In the genomic region with DNA sequence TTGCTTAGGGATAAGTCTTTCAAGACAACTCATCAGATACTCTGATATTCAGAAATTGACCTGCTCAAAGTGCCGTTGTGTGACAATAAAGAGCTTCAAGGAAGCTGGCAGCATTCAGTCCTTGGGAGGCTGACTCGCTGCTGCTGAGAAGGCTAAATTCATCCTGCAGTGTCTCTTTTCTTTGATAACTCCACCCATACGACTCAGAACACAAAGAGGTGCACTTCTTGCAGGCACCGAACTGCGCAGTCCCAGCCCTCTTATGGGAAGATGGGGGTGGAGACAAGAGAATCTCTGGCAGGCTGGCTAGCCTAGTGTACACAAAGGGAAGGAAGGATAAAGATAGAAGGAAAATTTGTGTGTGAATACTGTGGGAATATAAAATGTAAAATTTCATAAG, we compare ENCODE assay signal across 9 mouse cellular contexts. TPM values are rescaled to one million over a fixed set of nuclear protein-coding genes. Genes with fewer than 3 reads are reported as not detected.
DNase-seq lines count a peak whose midpoint lies in the region; ATAC-seq lines count a peak whose summit lies in the region.
"Had no signal": no experiment of that assay in that cellular context is flagged by ENCODE, and none has a peak within 500 bp of the region (broad histone marks: within the 10 kb centered on the region; RNA-seq: fewer than 3 reads in every experiment).

No protein-coding gene starts in this region.

- peak overlapping the region; percentile 16; the same call in 1 of the 2 replicates for H3K4me3 ChIP-seq in forebrain, embryonic 12.5 days (replicated peaks)
- no peak overlapping the region for H3K4me3 ChIP-seq in hindbrain, embryonic 16.5 days (ENCODE audit: low read length)
- H3K4me3 ChIP-seq in neural tube, embryonic 14.5 days (ENCODE audit: low read depth, low read length) = peak overlapping the region; percentile 5; the same call in 1 of the 2 replicates
- H3K4me3 ChIP-seq: kidney, embryonic 15.5 days had no signal

- peak overlapping the region; percentile 40 for H3K9ac ChIP-seq in forebrain, embryonic 12.5 days
- peak overlapping the region; percentile 14; the same call in 1 of the 2 replicates for H3K9ac ChIP-seq in hindbrain, embryonic 16.5 days (ENCODE audit: low read depth, low read length)
- no peak overlapping the region for H3K9ac ChIP-seq in neural tube, embryonic 14.5 days (replicated peaks; ENCODE audit: low read depth, low read length)
- H3K9ac ChIP-seq: kidney, embryonic 15.5 days had no signal

- peaks cover 38% of the 10 kb centered on the region for H3K4me1 ChIP-seq in forebrain, embryonic 12.5 days
- H3K4me1 ChIP-seq in hindbrain, embryonic 16.5 days (ENCODE audit: control insufficient read depth, insufficient read depth, low read depth, low read length) = peaks cover 26% of the 10 kb centered on the region
- H3K4me1 ChIP-seq in neural tube, embryonic 14.5 days (ENCODE audit: control insufficient read depth, insufficient read depth, low read length) = peaks cover 14% of the 10 kb centered on the region

- 15% methylated on average over 5 of the region's 5 CpGs for WGBS in forebrain, embryonic 12.5 days
- 11% methylated on average over 5 of the region's 5 CpGs for WGBS in hindbrain, embryonic 16.5 days
- 23% methylated on average over 5 of the region's 5 CpGs for WGBS in neural tube, embryonic 14.5 days

- H3K27ac ChIP-seq in forebrain, embryonic 12.5 days = peak overlapping the region; percentile 82
- peak overlapping the region; percentile 44 for H3K27ac ChIP-seq in hindbrain, embryonic 16.5 days (ENCODE audit: low read depth, low read length)
- peak overlapping the region; percentile 28; the same call in 1 of the 2 replicates for H3K27ac ChIP-seq in neural tube, embryonic 14.5 days (ENCODE audit: low read depth, low read length)
- H3K27ac ChIP-seq: kidney, embryonic 15.5 days had no signal

- H3K27me3 ChIP-seq in forebrain, embryonic 12.5 days = no peaks in the 10 kb centered on the region
- no peaks in the 10 kb centered on the region for H3K27me3 ChIP-seq in hindbrain, embryonic 16.5 days (replicated peaks; ENCODE audit: control insufficient read depth, insufficient read depth, low read length)
- H3K27me3 ChIP-seq in neural tube, embryonic 14.5 days (ENCODE audit: control insufficient read depth, insufficient read depth, low read length) = no peaks in the 10 kb centered on the region
- H3K27me3 ChIP-seq: kidney, embryonic 15.5 days had no signal

- no peaks in the 10 kb centered on the region for H3K9me3 ChIP-seq in forebrain, embryonic 12.5 days
- H3K9me3 ChIP-seq in hindbrain, embryonic 16.5 days (ENCODE audit: control insufficient read depth, low read length) = no peaks in the 10 kb centered on the region
- no peaks in the 10 kb centered on the region for H3K9me3 ChIP-seq in neural tube, embryonic 14.5 days (ENCODE audit: control insufficient read depth, low read length)
- H3K9me3 ChIP-seq: kidney, embryonic 15.5 days had no signal

- peaks cover 27% of the 10 kb centered on the region for H3K36me3 ChIP-seq in forebrain, embryonic 12.5 days (replicated peaks)
- peaks cover 18% of the 10 kb centered on the region for H3K36me3 ChIP-seq in hindbrain, embryonic 16.5 days (ENCODE audit: control insufficient read depth, insufficient read depth, low read length)
- H3K36me3 ChIP-seq in neural tube, embryonic 14.5 days (ENCODE audit: control insufficient read depth, insufficient read depth, low read length) = peaks cover 17% of the 10 kb centered on the region

- H3K4me2 ChIP-seq in forebrain, embryonic 12.5 days = peak overlapping the region; percentile 40
- peak overlapping the region; percentile 47 for H3K4me2 ChIP-seq in hindbrain, embryonic 16.5 days (ENCODE audit: low read length)
- H3K4me2 ChIP-seq in neural tube, embryonic 14.5 days (ENCODE audit: low read depth, low read length) = peak overlapping the region; percentile 36
- H3K4me2 ChIP-seq: kidney, embryonic 15.5 days had no signal

- peak; percentile 70 for DNase-seq in brain, adult 2 months (ENCODE audit: low read depth, low spot score)
- no peak for DNase-seq in cerebellum, adult 11 months
- no peak for DNase-seq in heart, adult 18-20 months
- DNase-seq in kidney, postnatal 25 days = no peak
- DNase-seq: lung, adult 18-20 months had no signal

- no peak for ATAC-seq in forebrain, embryonic 12.5 days (ENCODE audit: low FRiP score)
- no peak for ATAC-seq in hindbrain, embryonic 16.5 days
- ATAC-seq in neural tube, embryonic 14.5 days (ENCODE audit: low read depth) = no peak

RNA-seq across cellular contexts. Expression of a gene that starts 4.3 kb away (rescaled TPM):
- polyA plus RNA-seq in forebrain, embryonic 12.5 days (2016; fragmentation: Nextera tagmentation; extraction: Ambion mirVana) = 108 and 118 TPM in 2 replicates
- polyA plus RNA-seq in hindbrain, embryonic 16.5 days (2015; fragmentation: Nextera tagmentation; extraction: Ambion mirVana) = 84.1 and 94.2 TPM in 2 replicates
- 98.5 and 117 TPM in 2 replicates for polyA plus RNA-seq in neural tube, embryonic 14.5 days (2014; fragmentation: Nextera tagmentation; extraction: Ambion mirVana)
- 1 to 10 TPM; 9.0 to 9.1 TPM for total RNA-seq in heart, adult 18-20 months (2021)

RNA-seq across cellular contexts. Expression of a gene that starts 46.3 kb away (rescaled TPM):
- 9.6 and 10.1 TPM in 2 replicates for polyA plus RNA-seq in forebrain, embryonic 12.5 days (2016; fragmentation: Nextera tagmentation; extraction: Ambion mirVana)
- 12.0 and 13.6 TPM in 2 replicates for polyA plus RNA-seq in hindbrain, embryonic 16.5 days (2015; fragmentation: Nextera tagmentation; extraction: Ambion mirVana)
- 12.2 and 13.1 TPM in 2 replicates for polyA plus RNA-seq in neural tube, embryonic 14.5 days (2014; fragmentation: Nextera tagmentation; extraction: Ambion mirVana)
- total RNA-seq in heart, adult 18-20 months (2021) = under 1 TPM; 0.69 to 0.85 TPM

Comparison
In these comparisons a context has a peak if more than half of its experiments do, and no peak if none do; other contexts are left out.
1. H3K27ac ChIP-seq: peak in every context shown above with its lines; median percentile 82 in forebrain, embryonic 12.5 days; 44 in hindbrain, embryonic 16.5 days; 28 in neural tube, embryonic 14.5 days.